Mouse (Mus musculus) heart, embryonic 14.5 days (tissue): ENCODE data around the gene Gadd45a. TPM values are rescaled to one million over a fixed set of nuclear protein-coding genes. Genes with fewer than 3 reads are reported as not detected.

ENCODE experiments used
- ATAC-seq: fragments of 200-750 bp; cut with Nextera tagmentation; 2 replicates; pipeline ENCODE4 v1.8.0; 2017; ENCODE audit warnings: low read depth, moderate TSS enrichment; ENCODE audit not compliant: insufficient number of reproducible peaks, insufficient read depth, low FRiP score
- H3K27ac ChIP-seq, 2 experiments: fragments of 200-500 bp in 1 of 2; fragments of 300-500 bp in 1 of 2; sonication (generic) in 1 of 2; replicated peaks in 1 of 2; 2 replicates each; pipeline ENCODE4 v1.5.1; 2012 to 2014; ENCODE audit warnings: low read depth in 2 of 2, low read length in 2 of 2, control low read depth in 1 of 2, mild to moderate bottlenecking in 1 of 2, mixed read lengths in 1 of 2; ENCODE audit not compliant: control insufficient read depth in 1 of 2, insufficient read depth in 1 of 2
- H3K27me3 ChIP-seq: fragments of 300-500 bp; sonication (generic); 2 replicates; pipeline ENCODE4 v1.6.1; 2014; ENCODE audit warnings: mild to moderate bottlenecking, low read length, control low read depth; ENCODE audit not compliant: control insufficient read depth, insufficient read depth
- H3K36me3 ChIP-seq: fragments of 300-500 bp; sonication (generic); 2 replicates; pipeline ENCODE4 v1.6.1; 2014; ENCODE audit warnings: mild to moderate bottlenecking, control low read depth, low read length, mixed read lengths; ENCODE audit not compliant: control insufficient read depth, insufficient read depth
- H3K4me1 ChIP-seq, 2 experiments: fragments of 200-500 bp in 1 of 2; fragments of 300-500 bp in 1 of 2; sonication (generic) in 1 of 2; 2 replicates each; pipeline ENCODE4 v1.6.1; 2012 to 2014; ENCODE audit warnings: low read length in 2 of 2, control low read depth in 1 of 2, mixed read lengths in 1 of 2; ENCODE audit not compliant: control insufficient read depth in 2 of 2, insufficient read depth in 2 of 2
- H3K4me2 ChIP-seq: fragments of 300-500 bp; sonication (generic); 2 replicates; pipeline ENCODE4 v1.6.1; 2014; ENCODE audit warnings: mild to moderate bottlenecking, low read length
- H3K4me3 ChIP-seq, 2 experiments: fragments of 200-500 bp in 1 of 2; fragments of 300-500 bp in 1 of 2; sonication (generic) in 1 of 2; 2 replicates each; pipeline ENCODE4 v1.5.1; 2012 to 2014; ENCODE audit warnings: low read length in 2 of 2, mild to moderate bottlenecking in 2 of 2, control low read depth in 1 of 2, low read depth in 1 of 2, moderate library complexity in 1 of 2; ENCODE audit not compliant: control insufficient read depth in 1 of 2, insufficient read depth in 1 of 2
- H3K9ac ChIP-seq: fragments of 300-500 bp; sonication (generic); 2 replicates; pipeline ENCODE4 v1.6.1; 2014; ENCODE audit warnings: mild to moderate bottlenecking, low read length
- H3K9me3 ChIP-seq: fragments of 300-500 bp; sonication (generic); 2 replicates; pipeline ENCODE4 v1.6.1; 2016; ENCODE audit warnings: low read length, control low read depth; ENCODE audit not compliant: control insufficient read depth
- WGBS: fragments of 180-500 bp; shearing (Covaris S2); extraction: QIAGEN DNeasy Blood & Tissue Kit; methylation state at CpG from one replicate; pipeline ENCODE4 v1.1.7; 2014; 5-methylcytosine and 5-hydroxymethylcytosine counted together
- polyA plus RNA-seq: library from polyadenylated mRNA; unstranded; fragments of >200 nt; fragmentation: Nextera tagmentation; extraction: Ambion mirVana; gene quantifications from 2 replicates; pipeline ENCODE4 v1.2.1, GENCODE M21; 2014

Gene Gadd45a
- polyA plus RNA-seq, 1 experiment from 2014 or later: 4.4 TPM

- WGBS: 79% methylated on average over 3 of the region's 3 CpGs
- H3K27ac ChIP-seq: no peak overlapping the region
Measured at GRCm38 (mm10) chr6:67048052-67048691, 10.9 kb upstream of the Gadd45a start.

GRCm38 (mm10) chr6:67046937-67047336 is 9.7 kb upstream of the Gadd45a start:
- no peak for ATAC-seq
- H3K4me2 ChIP-seq: no peak overlapping the region
- H3K27ac ChIP-seq: no peak overlapping the region
- H3K27me3 ChIP-seq: no peaks in the 10 kb centered on the region
- no peak overlapping the region for H3K9ac ChIP-seq
- H3K4me3 ChIP-seq: no peak overlapping the region
- no peaks in the 10 kb centered on the region for H3K9me3 ChIP-seq
- no peaks in the 10 kb centered on the region for H3K36me3 ChIP-seq
- no peaks in the 10 kb centered on the region for H3K4me1 ChIP-seq
- 57% methylated on average over 3 of the region's 3 CpGs for WGBS

More at GRCm38 (mm10) chr6:67048052-67048691, 10.9 kb upstream of the Gadd45a start:
- no peaks in the 10 kb centered on the region for H3K36me3 ChIP-seq
- H3K4me3 ChIP-seq: no peak overlapping the region
- no peak overlapping the region for H3K9ac ChIP-seq
- H3K9me3 ChIP-seq: no peaks in the 10 kb centered on the region
- H3K4me1 ChIP-seq: no peaks in the 10 kb centered on the region
- no peak overlapping the region for H3K4me2 ChIP-seq
- no peak for ATAC-seq
- H3K27me3 ChIP-seq: no peaks in the 10 kb centered on the region

GRCm38 (mm10) chr6:67045424-67045823 is 8.2 kb upstream of the Gadd45a start:
- WGBS: 66% methylated on average over 3 of the region's 3 CpGs
- H3K4me1 ChIP-seq: no peaks in the 10 kb centered on the region
- no peak overlapping the region for H3K4me3 ChIP-seq
- H3K9ac ChIP-seq: no peak overlapping the region
- H3K4me2 ChIP-seq: no peak overlapping the region
- H3K36me3 ChIP-seq: no peaks in the 10 kb centered on the region
- no peaks in the 10 kb centered on the region for H3K27me3 ChIP-seq
- ATAC-seq: no peak
- no peaks in the 10 kb centered on the region for H3K9me3 ChIP-seq
- no peak overlapping the region for H3K27ac ChIP-seq

GRCm38 (mm10) chr6:67040904-67041410 is 3.7 kb upstream of the Gadd45a start:
- 64% methylated on average over 4 of the region's 4 CpGs for WGBS

GRCm38 (mm10) chr6:67038964-67039363 is 1.7 kb upstream of the Gadd45a start:
- Histone ChIP-seq H3K36me3 (no peaks in the 10 kb centered on the region), H3K9me3 (no peaks in the 10 kb centered on the region), H3K27me3 (no peaks in the 10 kb centered on the region), H3K4me3 (no peak overlapping the region), H3K27ac (no peak overlapping the region), H3K4me2 (no peak overlapping the region), H3K4me1 (peaks cover 5 to 7% of the 10 kb centered on the region in 2 experiments), H3K9ac (no peak overlapping the region)
- WGBS: 91% methylated on average over 3 of the region's 3 CpGs
- no peak for ATAC-seq

More at GRCm38 (mm10) chr6:67040904-67041410, 3.7 kb upstream of the Gadd45a start:
- no peaks in the 10 kb centered on the region for H3K27me3 ChIP-seq
- H3K4me1 ChIP-seq: peaks cover 0 to 2% of the 10 kb centered on the region in 2 experiments; a peak in 2 of 4 replicates
- H3K4me2 ChIP-seq: no peak overlapping the region
- H3K27ac ChIP-seq: no peak overlapping the region
- no peak for ATAC-seq
- no peaks in the 10 kb centered on the region for H3K9me3 ChIP-seq
- no peak overlapping the region for H3K9ac ChIP-seq
- no peaks in the 10 kb centered on the region for H3K36me3 ChIP-seq
- H3K4me3 ChIP-seq: no peak overlapping the region

- peak overlapping the region; percentile 78 to 83; a peak in 3 of 4 replicates for H3K27ac ChIP-seq
- peak overlapping the region; percentile 85 for H3K9ac ChIP-seq
- H3K4me1 ChIP-seq: peaks cover 5 to 7% of the 10 kb centered on the region in 2 experiments
- no peaks in the 10 kb centered on the region for H3K36me3 ChIP-seq
- H3K27me3 ChIP-seq: no peaks in the 10 kb centered on the region
- peak overlapping the region; percentile 75 to 76 for H3K4me3 ChIP-seq
- WGBS: under 1% methylated on average over 29 of the region's 29 CpGs
- ATAC-seq: peak; percentile 63
- peak overlapping the region; percentile 94 for H3K4me2 ChIP-seq
- H3K9me3 ChIP-seq: no peaks in the 10 kb centered on the region
Measured at GRCm38 (mm10) chr6:67036356-67036811, 873 bp downstream of the Gadd45a start.

GRCm38 (mm10) chr6:67035388-67036299 is 1.6 kb downstream of the Gadd45a start:
- no peak for ATAC-seq
- H3K9me3 ChIP-seq: no peaks in the 10 kb centered on the region
- no peaks in the 10 kb centered on the region for H3K27me3 ChIP-seq
- H3K36me3 ChIP-seq: no peaks in the 10 kb centered on the region
- H3K27ac ChIP-seq: peak overlapping the region; percentile 39 to 83; a peak in 2 of 4 replicates
- WGBS: 26% methylated on average over 19 of the region's 19 CpGs
- H3K4me1 ChIP-seq: peaks cover 5 to 7% of the 10 kb centered on the region in 2 experiments
- H3K4me3 ChIP-seq: peak overlapping the region; percentile 75 to 76; a peak in 3 of 4 replicates
- H3K9ac ChIP-seq: peak overlapping the region; percentile 85
- H3K4me2 ChIP-seq: peak overlapping the region; percentile 94
